Mouse (Mus musculus) E14TG2a.4 (cell line): ENCODE measurements at regions not wholly inside any gene's neighbourhood (a gene's known extent, or its start where the extent isn't known, plus 50 kb on each side); places are given as distances from the start of the nearest gene placed in this dataset.

Experiments
- CTCF ChIP-seq: conservative IDR thresholded peaks from 2 replicates; pipeline ENCODE4 v1.5.1; 2014; ENCODE audit warnings: low read length
- POU5F1 ChIP-seq: IDR thresholded peaks from 2 replicates; pipeline ENCODE4 v1.6.1; 2014; ENCODE audit warnings: low read length, borderline replicate concordance

DNA sequence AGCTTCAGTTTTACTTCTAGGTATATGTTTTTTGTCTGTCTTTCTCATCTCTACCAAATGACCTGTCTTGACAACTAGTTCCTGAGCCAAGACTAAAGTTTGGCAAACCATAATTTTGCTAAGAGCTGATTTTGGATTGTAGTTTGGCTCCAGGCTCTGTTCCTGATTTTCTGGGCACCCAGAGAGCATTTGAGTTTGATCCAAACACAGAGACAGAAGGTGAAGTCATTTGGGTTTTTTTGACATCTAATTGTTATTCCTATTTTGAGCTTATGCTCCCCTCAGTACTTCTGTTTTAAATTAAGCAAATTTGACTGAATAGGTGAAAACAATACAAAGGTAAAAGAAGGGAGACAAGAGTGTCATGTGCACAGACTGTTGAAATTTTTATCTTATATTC lies 302.7 kb upstream of the Cdh8 start:
- TF ChIP-seq CTCF (no peak), POU5F1 (no peak)
